ENCODE assay signal across 7 mouse cellular contexts in the genomic region with DNA sequence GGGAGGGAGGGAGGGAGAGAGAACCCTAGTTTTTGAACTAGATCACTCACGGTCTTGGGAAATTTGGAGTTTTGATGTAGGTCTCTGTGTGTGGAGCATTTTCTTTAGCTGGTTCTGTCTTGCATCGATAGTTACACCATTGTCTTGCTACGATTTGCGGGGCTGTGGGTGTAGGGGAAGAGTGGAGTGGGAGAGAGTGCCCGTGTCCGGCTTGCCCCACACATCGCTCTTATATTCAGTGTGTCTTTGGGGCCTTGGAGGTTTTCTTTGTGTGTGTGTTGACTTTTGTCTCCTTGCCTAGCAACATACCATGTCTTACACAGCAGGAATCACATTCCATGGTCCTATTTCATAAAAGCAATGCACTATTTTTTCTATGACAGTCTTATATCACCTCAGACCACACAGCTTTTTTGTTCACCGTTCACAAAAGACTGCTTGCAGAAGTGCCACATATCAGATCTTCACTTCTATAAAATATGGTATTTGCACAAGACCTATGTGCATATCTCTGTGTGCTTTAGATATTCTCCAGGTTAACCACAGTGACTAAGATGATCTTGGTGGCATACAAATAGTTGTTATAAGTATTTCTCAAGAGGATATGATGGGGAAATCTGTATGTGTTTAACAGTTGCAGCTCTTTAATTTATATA. TPM values are rescaled to one million over a fixed set of nuclear protein-coding genes. Genes with fewer than 3 reads are reported as not detected.
DNase-seq lines count a peak whose midpoint lies in the region; ATAC-seq and TF ChIP-seq lines count a peak whose summit lies in the region.

No protein-coding gene starts in this region.

- peak overlapping the region; percentile 25 for H3K4me3 ChIP-seq in forebrain, postnatal 0 days (ENCODE audit: low read depth, low read length)
- peak overlapping the region; percentile 12; the same call in 1 of the 2 replicates for H3K4me3 ChIP-seq in macrophage (ENCODE audit: inconsistent target)

- H3K9ac ChIP-seq in forebrain, postnatal 0 days: peak overlapping the region; percentile 26; the same call in 1 of the 2 replicates

- H3K4me2 ChIP-seq in forebrain, postnatal 0 days (ENCODE audit: low read depth): peak overlapping the region; percentile 55

- WGBS in forebrain, postnatal 0 days: 4% methylated on average over 8 of the region's 8 CpGs
- 17% methylated on average over 7 of the region's 8 CpGs for WGBS in macrophage (ENCODE audit: missing documents)

- no peaks in the 10 kb centered on the region for H3K9me3 ChIP-seq in forebrain, postnatal 0 days (ENCODE audit: low read length)

- no peaks in the 10 kb centered on the region for H3K27me3 ChIP-seq in forebrain, postnatal 0 days (ENCODE audit: insufficient read depth, low read length)

- H3K27ac ChIP-seq in forebrain, postnatal 0 days (ENCODE audit: low read depth, low read length): no peak overlapping the region
- H3K27ac ChIP-seq in macrophage: no peak overlapping the region

- H3K36me3 ChIP-seq in forebrain, postnatal 0 days (ENCODE audit: insufficient read depth): no peaks in the 10 kb centered on the region
- no peaks in the 10 kb centered on the region for H3K36me3 ChIP-seq in macrophage (ENCODE audit: inconsistent target)

- TF ChIP-seq CTCF in forebrain, postnatal 0 days (IDR thresholded peaks at IDR 0.05; ENCODE audit: low read depth): no peak

- ATAC-seq in forebrain, postnatal 0 days: peak; percentile 47; the same call in 1 of the 2 replicates

- H3K4me1 ChIP-seq in forebrain, postnatal 0 days (ENCODE audit: insufficient read depth): no peaks in the 10 kb centered on the region

- no peaks in the 10 kb centered on the region for H3K79me2 ChIP-seq in macrophage (ENCODE audit: inconsistent target)

- peak; percentile 11 for DNase-seq in thymus, postnatal 0 days (ENCODE audit: low spot score)
- no peak for DNase-seq in thymus, postnatal 4 days
- peak; percentile 29 for DNase-seq in forebrain, postnatal 0 days
- no peak for DNase-seq in MN1 (ENCODE audit: low spot score)
- DNase-seq in T-cell, adult 2 months (ENCODE audit: low spot score): no peak
- no peak for DNase-seq in adrenal gland, adult (ENCODE audit: inconsistent age in 2 of 2, low spot score in 1 of 2)

RNA-seq across cellular contexts. Expression of gene Klrb1f, which starts 4.0 kb away (rescaled TPM):
- polyA plus RNA-seq in thymus, postnatal 0 days (2015; fragmentation: Nextera tagmentation; extraction: Ambion mirVana): 2.6 and 2.7 TPM in 2 replicates
- total RNA-seq in forebrain, postnatal 0 days (2014; rRNA removed): 0.46 and 0.76 TPM in 2 replicates
- polyA plus RNA-seq in forebrain, postnatal 0 days (2015; fragmentation: Nextera tagmentation; extraction: Ambion mirVana): 0.28 and 0.55 TPM in 2 replicates
- total RNA-seq in macrophage (2018; cell fraction: chromatin; rRNA removed): under 1 TPM in 1 of 26 experiments, not detected in 25; 0.69 TPM
- under 1 TPM in 22 of 26 experiments, not detected in 4; 0.05 to 0.54 (median 0.21) TPM for total RNA-seq in macrophage (2018; cell fraction: cytosol; rRNA removed)
- total RNA-seq in macrophage (2018; cell fraction: nucleus; rRNA removed): 1 to 10 TPM in 3 of 26 experiments, under 1 TPM in 8, not detected in 15; 0.38 to 1.4 (median 0.64) TPM
- polyA plus RNA-seq in macrophage (2018): 0.14 TPM in 1 of 3 replicates, not detected in the others

RNA-seq across cellular contexts. Expression of gene Clec2e, which starts 51.0 kb away (rescaled TPM):
- 0.07 TPM in 1 of 2 replicates, not detected in the other for polyA plus RNA-seq in thymus, postnatal 0 days (2015; fragmentation: Nextera tagmentation; extraction: Ambion mirVana)
- not detected in 2 replicates for total RNA-seq in forebrain, postnatal 0 days (2014; rRNA removed)
- polyA plus RNA-seq in forebrain, postnatal 0 days (2015; fragmentation: Nextera tagmentation; extraction: Ambion mirVana): not detected in 2 replicates
- under 1 TPM in 1 of 26 experiments, not detected in 25; 0.54 TPM for total RNA-seq in macrophage (2018; cell fraction: chromatin; rRNA removed)
- not detected for total RNA-seq in macrophage (2018; cell fraction: cytosol; rRNA removed)
- total RNA-seq in macrophage (2018; cell fraction: nucleus; rRNA removed): under 1 TPM in 3 of 26 experiments, not detected in 23; 0.34 to 0.52 (median 0.41) TPM
- 0.06 TPM in 1 of 3 replicates, not detected in the others for polyA plus RNA-seq in macrophage (2018)

Comparison
In these comparisons a context has a peak if more than half of its experiments do, and no peak if none do; other contexts are left out.
1. DNase-seq: peak in thymus, postnatal 0 days (single experiment) and forebrain, postnatal 0 days (single experiment); none in thymus, postnatal 4 days (single experiment), MN1 (single experiment), T-cell, adult 2 months (single experiment) and adrenal gland, adult (0 of 2).